ENCODE assay signal across 8 mouse cellular contexts in genomic region chr12:112941156-112941775, GRCm38 (mm10). TPM values are rescaled to one million over a fixed set of nuclear protein-coding genes. Genes with fewer than 3 reads are reported as not detected.
DNase-seq lines count a peak whose midpoint lies in the region; ATAC-seq lines count a peak whose summit lies in the region.

No protein-coding gene starts in this region.

- DNase-seq in right cerebral cortex, postnatal 14 days, result peak; percentile 56
- no peak for DNase-seq in right cerebral cortex, adult 2 months (ENCODE audit: low spot score in 2 of 2)
- DNase-seq in cerebellum, postnatal 36 days, result peak; percentile 41 to 46
- DNase-seq in heart, postnatal 4 days, result peak; percentile 46
- DNase-seq in left cerebral cortex, adult 9 months (ENCODE audit: low spot score in 2 of 2), result no peak
- DNase-seq in right cerebral cortex, postnatal 36 days (ENCODE audit: low spot score in 2 of 2), result no peak

- no peak overlapping the region for H3K27ac ChIP-seq in limb, embryonic 12.5 days
- H3K27ac ChIP-seq in neural tube, embryonic 12.5 days, result no peak overlapping the region

- WGBS in limb, embryonic 12.5 days, result 43% methylated on average over 10 of the region's 10 CpGs
- 44% methylated on average over 10 of the region's 10 CpGs for WGBS in neural tube, embryonic 12.5 days

- peak overlapping the region; percentile 80; the same call in 1 of the 2 replicates for H3K9ac ChIP-seq in limb, embryonic 12.5 days (replicated peaks)
- H3K9ac ChIP-seq in neural tube, embryonic 12.5 days, result peak overlapping the region; percentile 76

- no peaks in the 10 kb centered on the region for H3K36me3 ChIP-seq in limb, embryonic 12.5 days
- no peaks in the 10 kb centered on the region for H3K36me3 ChIP-seq in neural tube, embryonic 12.5 days

- no peaks in the 10 kb centered on the region for H3K9me3 ChIP-seq in limb, embryonic 12.5 days
- no peaks in the 10 kb centered on the region for H3K9me3 ChIP-seq in neural tube, embryonic 12.5 days

- H3K4me1 ChIP-seq in limb, embryonic 12.5 days (replicated peaks), result peaks cover 32% of the 10 kb centered on the region
- H3K4me1 ChIP-seq in neural tube, embryonic 12.5 days, result peaks cover 34% of the 10 kb centered on the region

- ATAC-seq in limb, embryonic 12.5 days (ENCODE audit: insufficient number of reproducible peaks, insufficient read depth, low FRiP score, low TSS enrichment, low read depth), result no peak
- ATAC-seq in neural tube, embryonic 12.5 days (ENCODE audit: low FRiP score, low read depth), result no peak

- H3K4me3 ChIP-seq in limb, embryonic 12.5 days (replicated peaks), result peak overlapping the region; percentile 74
- peak overlapping the region; percentile 76 for H3K4me3 ChIP-seq in neural tube, embryonic 12.5 days

- no peaks in the 10 kb centered on the region for H3K27me3 ChIP-seq in limb, embryonic 12.5 days
- no peaks in the 10 kb centered on the region for H3K27me3 ChIP-seq in neural tube, embryonic 12.5 days (replicated peaks)

- peak overlapping the region; percentile 74 for H3K4me2 ChIP-seq in limb, embryonic 12.5 days
- H3K4me2 ChIP-seq in neural tube, embryonic 12.5 days (replicated peaks), result peak overlapping the region; percentile 72

RNA-seq across cellular contexts. Expression of gene Nudt14, which starts 0.7 kb away (rescaled TPM):
- 10 to 100 TPM; 10.3 to 15.7 TPM for total RNA-seq in heart, postnatal 4 days (2021)
- polyA plus RNA-seq in limb, embryonic 12.5 days (2016; fragmentation: Nextera tagmentation; extraction: Ambion mirVana), result 81.6 and 95.2 TPM in 2 replicates
- 56.2 and 57.5 TPM in 2 replicates for polyA plus RNA-seq in neural tube, embryonic 12.5 days (2016; fragmentation: Nextera tagmentation; extraction: Ambion mirVana)

RNA-seq across cellular contexts. Expression of gene Jag2, which starts 11.7 kb away (rescaled TPM):
- 10 to 100 TPM; 29.1 to 29.2 TPM for total RNA-seq in heart, postnatal 4 days (2021)
- 6.4 and 6.8 TPM in 2 replicates for polyA plus RNA-seq in limb, embryonic 12.5 days (2016; fragmentation: Nextera tagmentation; extraction: Ambion mirVana)
- 9.7 and 10.5 TPM in 2 replicates for polyA plus RNA-seq in neural tube, embryonic 12.5 days (2016; fragmentation: Nextera tagmentation; extraction: Ambion mirVana)

RNA-seq across cellular contexts. Expression of gene Btbd6, which starts 35.0 kb away (rescaled TPM):
- total RNA-seq in heart, postnatal 4 days (2021), result 10 to 100 TPM; 26.0 to 28.1 TPM
- 25.7 and 29.1 TPM in 2 replicates for polyA plus RNA-seq in limb, embryonic 12.5 days (2016; fragmentation: Nextera tagmentation; extraction: Ambion mirVana)
- 32.0 and 33.8 TPM in 2 replicates for polyA plus RNA-seq in neural tube, embryonic 12.5 days (2016; fragmentation: Nextera tagmentation; extraction: Ambion mirVana)

RNA-seq across cellular contexts. Expression of gene Brf1, which starts 59.2 kb away (rescaled TPM):
- 10 to 100 TPM; 38.3 to 40.8 TPM for total RNA-seq in heart, postnatal 4 days (2021)
- 76.0 and 83.0 TPM in 2 replicates for polyA plus RNA-seq in limb, embryonic 12.5 days (2016; fragmentation: Nextera tagmentation; extraction: Ambion mirVana)
- 68.1 and 70.1 TPM in 2 replicates for polyA plus RNA-seq in neural tube, embryonic 12.5 days (2016; fragmentation: Nextera tagmentation; extraction: Ambion mirVana)

Comparison
In these comparisons a context has a peak if more than half of its experiments do, and no peak if none do; other contexts are left out.
1. DNase-seq: peak in right cerebral cortex, postnatal 14 days (single experiment), cerebellum, postnatal 36 days (2 of 2) and heart, postnatal 4 days (single experiment); none in right cerebral cortex, adult 2 months (0 of 2), left cerebral cortex, adult 9 months (0 of 2) and right cerebral cortex, postnatal 36 days (0 of 2).